Mouse (Mus musculus) midbrain, embryonic 16.5 days (tissue): ENCODE measurements around the gene Gm45785. TPM values are rescaled to one million over a fixed set of nuclear protein-coding genes. Genes with fewer than 3 reads are reported as not detected.

ENCODE experiments used
- ATAC-seq: fragments of 200-750 bp; cut with Nextera tagmentation; 2 replicates; pipeline ENCODE4 v1.8.0; 2017; ENCODE audit warnings: moderate TSS enrichment
- H3K27ac ChIP-seq: fragments of 300-500 bp; sonication (generic); 2 replicates; pipeline ENCODE4 v1.5.1; 2014; ENCODE audit warnings: mild to moderate bottlenecking, low read length, mixed read lengths
- H3K27me3 ChIP-seq: fragments of 300-500 bp; sonication (generic); 2 replicates; pipeline ENCODE4 v1.6.1; 2014; ENCODE audit warnings: low read depth, low read length, mixed read lengths; ENCODE audit not compliant: control insufficient read depth, insufficient read depth
- H3K36me3 ChIP-seq: fragments of 300-500 bp; sonication (generic); 2 replicates; pipeline ENCODE4 v1.6.1; 2014; ENCODE audit warnings: mild to moderate bottlenecking, low read length, moderate library complexity, mixed read lengths; ENCODE audit not compliant: control insufficient read depth, insufficient read depth
- H3K4me1 ChIP-seq: fragments of 300-500 bp; sonication (generic); 2 replicates; pipeline ENCODE4 v1.6.1; 2014; ENCODE audit warnings: mild to moderate bottlenecking, low read length, mixed read lengths; ENCODE audit not compliant: control insufficient read depth, insufficient read depth
- H3K4me2 ChIP-seq: fragments of 300-500 bp; sonication (generic); 2 replicates; pipeline ENCODE4 v1.6.1; 2014; ENCODE audit warnings: mild to moderate bottlenecking, low read length, mixed read lengths
- H3K4me3 ChIP-seq: fragments of 300-500 bp; sonication (generic); 2 replicates; pipeline ENCODE4 v1.5.1; 2014; ENCODE audit warnings: low read depth, mild to moderate bottlenecking, low read length, moderate library complexity, mixed read lengths
- H3K9ac ChIP-seq: fragments of 300-500 bp; sonication (generic); 2 replicates; pipeline ENCODE4 v1.6.1; 2014; ENCODE audit warnings: low read depth, low read length, mixed read lengths
- H3K9me3 ChIP-seq: fragments of 300-500 bp; sonication (generic); replicated peaks from 2 replicates; pipeline ENCODE4 v1.6.1; 2014; ENCODE audit warnings: mild to moderate bottlenecking, low read length, mixed read lengths; ENCODE audit not compliant: control insufficient read depth, poor library complexity, severe bottlenecking
- WGBS: fragments of 180-500 bp; shearing (Covaris S2); extraction: QIAGEN DNeasy Blood & Tissue Kit; methylation state at CpG from one replicate; pipeline ENCODE4 v1.1.7; 2014; 5-methylcytosine and 5-hydroxymethylcytosine counted together
- polyA plus RNA-seq: library from polyadenylated mRNA; unstranded; fragments of >200 nt; fragmentation: Nextera tagmentation; extraction: Ambion mirVana; gene quantifications from 2 replicates; pipeline ENCODE4 v1.2.1, GENCODE M21; 2015

Gm45785 gene
- 0.39 TPM in 1 of 2 replicates, not detected in the other for polyA plus RNA-seq

GRCm38 (mm10) chr7:140855860-140856784 lies at the start of gene Gm45785:
Gene Gm45785, minus strand, starts transcription at chr7:140856331.
- WGBS = 1% methylated on average over 51 of the region's 51 CpGs
- Histone ChIP-seq H3K27ac (peak within 1 kb of the TSS; percentile 94), H3K4me2 (peak within 1 kb of the TSS; percentile 96), H3K27me3 (no peaks in the 10 kb centered on the region), H3K9me3 (no peaks in the 10 kb centered on the region), H3K9ac (peak within 1 kb of the TSS; percentile 90), H3K4me3 (peak within 1 kb of the TSS; percentile 85), H3K36me3 (peaks cover 30% of the 10 kb centered on the region), H3K4me1 (peaks cover 23% of the 10 kb centered on the region)
- peak; percentile 84 for ATAC-seq

- WGBS = 88% methylated on average over 2 of the region's 2 CpGs
- Histone ChIP-seq H3K27ac (no peak overlapping the region), H3K4me3 (no peak overlapping the region), H3K36me3 (no peaks in the 10 kb centered on the region), H3K4me1 (no peaks in the 10 kb centered on the region), H3K9ac (no peak overlapping the region), H3K9me3 (no peaks in the 10 kb centered on the region), H3K4me2 (no peak overlapping the region), H3K27me3 (no peaks in the 10 kb centered on the region)
- no peak for ATAC-seq
These were observed 49.5 kb upstream of the Gm45785 start for GRCm38 (mm10) chr7:140905642-140906081.

GRCm38 (mm10) chr7:140903212-140903611 lies 47.1 kb upstream of the Gm45785 start:
- H3K36me3 ChIP-seq = peaks cover 11% of the 10 kb centered on the region
- ATAC-seq = peak; percentile 51; the same call in 1 of the 2 replicates
- no peaks in the 10 kb centered on the region for H3K9me3 ChIP-seq
- H3K27me3 ChIP-seq = no peaks in the 10 kb centered on the region
- no peaks in the 10 kb centered on the region for H3K4me1 ChIP-seq
- no peak overlapping the region for H3K4me3 ChIP-seq
- no peak overlapping the region for H3K9ac ChIP-seq
- H3K4me2 ChIP-seq = no peak overlapping the region
- no peak overlapping the region for H3K27ac ChIP-seq
- 22% methylated on average over 13 of the region's 13 CpGs for WGBS

GRCm38 (mm10) chr7:140902036-140902875 lies 46.1 kb upstream of the Gm45785 start:
- Histone ChIP-seq H3K36me3 (peaks cover 17% of the 10 kb centered on the region), H3K27ac (no peak overlapping the region), H3K4me1 (no peaks in the 10 kb centered on the region), H3K9ac (peak overlapping the region; percentile 25; the same call in 1 of the 2 replicates), H3K4me3 (no peak overlapping the region), H3K9me3 (no peaks in the 10 kb centered on the region), H3K4me2 (no peak overlapping the region), H3K27me3 (no peaks in the 10 kb centered on the region)
- 75% methylated on average over 15 of the region's 15 CpGs for WGBS
- ATAC-seq = no peak

- Histone ChIP-seq H3K4me2 (no peak within 1 kb of the TSS), H3K9me3 (no peaks in the 10 kb centered on the region), H3K36me3 (peaks cover 27% of the 10 kb centered on the region), H3K4me3 (no peak within 1 kb of the TSS), H3K27me3 (no peaks in the 10 kb centered on the region), H3K27ac (no peak within 1 kb of the TSS), H3K4me1 (no peaks in the 10 kb centered on the region), H3K9ac (no peak within 1 kb of the TSS)
- 82% methylated on average over 10 of the region's 10 CpGs for WGBS
- no peak for ATAC-seq
These were observed 44.1 kb upstream of the Gm45785 start, which contains the start of gene Cox8b for GRCm38 (mm10) chr7:140900220-140900619. Gene Cox8b, minus strand, starts transcription at chr7:140900446.

GRCm38 (mm10) chr7:140899121-140899520 lies 43.0 kb upstream of the Gm45785 start:
- Histone ChIP-seq H3K27ac (no peak overlapping the region), H3K4me1 (no peaks in the 10 kb centered on the region), H3K4me2 (no peak overlapping the region), H3K27me3 (no peaks in the 10 kb centered on the region), H3K4me3 (no peak overlapping the region), H3K9ac (no peak overlapping the region), H3K9me3 (no peaks in the 10 kb centered on the region), H3K36me3 (peaks cover 30% of the 10 kb centered on the region)
- ATAC-seq = no peak
- 83% methylated on average over 3 of the region's 3 CpGs for WGBS

GRCm38 (mm10) chr7:140897863-140898262 lies 41.7 kb upstream of the Gm45785 start:
- Histone ChIP-seq H3K4me3 (no peak overlapping the region), H3K27me3 (no peaks in the 10 kb centered on the region), H3K27ac (no peak overlapping the region), H3K4me2 (no peak overlapping the region), H3K36me3 (peaks cover 30% of the 10 kb centered on the region), H3K9ac (no peak overlapping the region), H3K9me3 (no peaks in the 10 kb centered on the region), H3K4me1 (no peaks in the 10 kb centered on the region)
- no peak for ATAC-seq
- 92% methylated on average over 7 of the region's 7 CpGs for WGBS

GRCm38 (mm10) chr7:140894611-140895010 lies 38.5 kb upstream of the Gm45785 start:
- H3K27ac ChIP-seq = no peak overlapping the region
- H3K36me3 ChIP-seq = peaks cover 43% of the 10 kb centered on the region
- H3K4me1 ChIP-seq = no peaks in the 10 kb centered on the region
- ATAC-seq = no peak
- H3K9ac ChIP-seq = no peak overlapping the region
- H3K9me3 ChIP-seq = no peaks in the 10 kb centered on the region
- WGBS = 94% methylated on average over 3 of the region's 3 CpGs
- H3K4me2 ChIP-seq = no peak overlapping the region
- H3K4me3 ChIP-seq = no peak overlapping the region
- H3K27me3 ChIP-seq = no peaks in the 10 kb centered on the region
